Mouse (Mus musculus) brain, embryonic 14.5 days (tissue): ENCODE results near the gene Lgals4.

Experiments used
- CTCF ChIP-seq: fragments of 200-500 bp; IDR thresholded peaks from 2 replicates; pipeline ENCODE4 v1.5.1; 2012; ENCODE audit warnings: inconsistent platforms, mild to moderate bottlenecking, moderate library complexity, borderline replicate concordance; ENCODE audit not compliant: insufficient read depth, insufficient read length; ENCODE audit errors: extremely low read depth
- POLR2A ChIP-seq: fragments of 200-500 bp; IDR thresholded peaks from 2 replicates; pipeline ENCODE4 v1.6.1; 2012; ENCODE audit warnings: mild to moderate bottlenecking, inconsistent platforms, borderline replicate concordance; ENCODE audit not compliant: poor library complexity, insufficient read depth, insufficient read length, severe bottlenecking; ENCODE audit errors: extremely low read depth

GRCm38 (mm10) chr7:28787884-28788283 is 45.8 kb upstream of the Lgals4 start:
- TF ChIP-seq POLR2A (no peak), CTCF (no peak)
